Mouse (Mus musculus): ENCODE data around the gene Fam168a. TPM values are rescaled to one million over a fixed set of nuclear protein-coding genes. Genes with fewer than 3 reads are reported as not detected.

The Fam168a gene
- polyA plus RNA-seq, 1 experiment from 2014 or later: 45.2 TPM

- no peak overlapping the region for H3K4me3 ChIP-seq (ENCODE audit: low read depth, low read length)
- WGBS: 85% methylated on average over 6 of the region's 6 CpGs
- H3K27ac ChIP-seq (ENCODE audit: low read depth, low read length): no peak overlapping the region
- H3K9ac ChIP-seq (ENCODE audit: low read length): no peak overlapping the region
- no peak for DNase-seq (ENCODE audit: low spot score)
- H3K4me2 ChIP-seq (ENCODE audit: low read depth): no peak overlapping the region
- H3K27me3 ChIP-seq (ENCODE audit: control insufficient read depth, insufficient read depth, low read length): no peaks in the 10 kb centered on the region
- no peak for ATAC-seq (ENCODE audit: insufficient read depth, low FRiP score, low TSS enrichment)
- H3K36me3 ChIP-seq (ENCODE audit: control insufficient read depth, insufficient read depth, low read length): peaks cover 5% of the 10 kb centered on the region; the same call in 1 of the 2 replicates
- H3K9me3 ChIP-seq (ENCODE audit: control insufficient read depth, low read length): no peaks in the 10 kb centered on the region
- no peaks in the 10 kb centered on the region for H3K4me1 ChIP-seq (ENCODE audit: control insufficient read depth, insufficient read depth, low read length)
These were observed 129.3 kb downstream of the Fam168a start for GRCm38 (mm10) chr7:100835711-100836110.

- Histone ChIP-seq H3K4me3 (ENCODE audit: low read depth, low read length) (no peak overlapping the region), H3K4me2 (ENCODE audit: low read depth) (no peak overlapping the region), H3K9ac (ENCODE audit: low read length) (no peak overlapping the region), H3K4me1 (ENCODE audit: control insufficient read depth, insufficient read depth, low read length) (no peaks in the 10 kb centered on the region), H3K27me3 (ENCODE audit: control insufficient read depth, insufficient read depth, low read length) (no peaks in the 10 kb centered on the region), H3K9me3 (ENCODE audit: control insufficient read depth, low read length) (no peaks in the 10 kb centered on the region), H3K27ac (ENCODE audit: low read depth, low read length) (no peak overlapping the region), H3K36me3 (ENCODE audit: control insufficient read depth, insufficient read depth, low read length) (peaks cover 6% of the 10 kb centered on the region)
- WGBS: 88% methylated on average over 10 of the region's 10 CpGs
- DNase-seq (ENCODE audit: low spot score) (no peak), ATAC-seq (ENCODE audit: insufficient read depth, low FRiP score, low TSS enrichment) (no peak)
These were observed 130.2 kb downstream of the Fam168a start for GRCm38 (mm10) chr7:100836657-100837056.

- 43% methylated on average over 1 of the region's 1 CpGs for WGBS
- no peak overlapping the region for H3K27ac ChIP-seq (ENCODE audit: low read depth, low read length)
- no peak overlapping the region for H3K9ac ChIP-seq (ENCODE audit: low read length)
- ATAC-seq (ENCODE audit: insufficient read depth, low FRiP score, low TSS enrichment) (no peak), DNase-seq (ENCODE audit: low spot score) (no peak)
- H3K4me2 ChIP-seq (ENCODE audit: low read depth): no peak overlapping the region
- no peaks in the 10 kb centered on the region for H3K4me1 ChIP-seq (ENCODE audit: control insufficient read depth, insufficient read depth, low read length)
- H3K36me3 ChIP-seq (ENCODE audit: control insufficient read depth, insufficient read depth, low read length): peaks cover 8% of the 10 kb centered on the region
- no peaks in the 10 kb centered on the region for H3K27me3 ChIP-seq (ENCODE audit: control insufficient read depth, insufficient read depth, low read length)
- H3K9me3 ChIP-seq (ENCODE audit: control insufficient read depth, low read length): no peaks in the 10 kb centered on the region
- H3K4me3 ChIP-seq (ENCODE audit: low read depth, low read length): no peak overlapping the region
These were observed 131.3 kb downstream of the Fam168a start for GRCm38 (mm10) chr7:100837701-100838100.

- no peak overlapping the region for H3K4me2 ChIP-seq (ENCODE audit: low read depth)
- ATAC-seq (ENCODE audit: insufficient read depth, low FRiP score, low TSS enrichment): no peak
- H3K4me3 ChIP-seq (ENCODE audit: low read depth, low read length): no peak overlapping the region
- no peak overlapping the region for H3K27ac ChIP-seq (ENCODE audit: low read depth, low read length)
- no peaks in the 10 kb centered on the region for H3K9me3 ChIP-seq (ENCODE audit: control insufficient read depth, low read length)
- no peak overlapping the region for H3K9ac ChIP-seq (ENCODE audit: low read length)
- no peak for DNase-seq (ENCODE audit: low spot score)
- peaks cover 5% of the 10 kb centered on the region for H3K36me3 ChIP-seq (ENCODE audit: control insufficient read depth, insufficient read depth, low read length)
- no peaks in the 10 kb centered on the region for H3K4me1 ChIP-seq (ENCODE audit: control insufficient read depth, insufficient read depth, low read length)
- 94% methylated on average over 6 of the region's 6 CpGs for WGBS
- H3K27me3 ChIP-seq (ENCODE audit: control insufficient read depth, insufficient read depth, low read length): no peaks in the 10 kb centered on the region
These were observed 133.4 kb downstream of the Fam168a start for GRCm38 (mm10) chr7:100839632-100840402.

GRCm38 (mm10) chr7:100840906-100841305, 134.5 kb downstream of the Fam168a start:
- Histone ChIP-seq H3K4me3 (ENCODE audit: low read depth, low read length) (no peak overlapping the region), H3K9me3 (ENCODE audit: control insufficient read depth, low read length) (no peaks in the 10 kb centered on the region), H3K27me3 (ENCODE audit: control insufficient read depth, insufficient read depth, low read length) (no peaks in the 10 kb centered on the region), H3K4me2 (ENCODE audit: low read depth) (no peak overlapping the region), H3K36me3 (ENCODE audit: control insufficient read depth, insufficient read depth, low read length) (peaks cover 5% of the 10 kb centered on the region), H3K27ac (ENCODE audit: low read depth, low read length) (no peak overlapping the region), H3K4me1 (ENCODE audit: control insufficient read depth, insufficient read depth, low read length) (no peaks in the 10 kb centered on the region), H3K9ac (ENCODE audit: low read length) (no peak overlapping the region)
- no peak for ATAC-seq (ENCODE audit: insufficient read depth, low FRiP score, low TSS enrichment)
- DNase-seq (ENCODE audit: low spot score): peak; percentile 5
- WGBS: 98% methylated on average over 1 of the region's 1 CpGs

- H3K36me3 ChIP-seq (ENCODE audit: control insufficient read depth, insufficient read depth, low read length): peaks cover 3% of the 10 kb centered on the region
- 91% methylated on average over 6 of the region's 6 CpGs for WGBS
- DNase-seq (ENCODE audit: low spot score): no peak
- ATAC-seq (ENCODE audit: insufficient read depth, low FRiP score, low TSS enrichment): no peak
- no peak overlapping the region for H3K4me3 ChIP-seq (ENCODE audit: low read depth, low read length)
- no peaks in the 10 kb centered on the region for H3K9me3 ChIP-seq (ENCODE audit: control insufficient read depth, low read length)
- no peaks in the 10 kb centered on the region for H3K27me3 ChIP-seq (ENCODE audit: control insufficient read depth, insufficient read depth, low read length)
- H3K27ac ChIP-seq (ENCODE audit: low read depth, low read length): no peak overlapping the region
- no peak overlapping the region for H3K9ac ChIP-seq (ENCODE audit: low read length)
- no peak overlapping the region for H3K4me2 ChIP-seq (ENCODE audit: low read depth)
- H3K4me1 ChIP-seq (ENCODE audit: control insufficient read depth, insufficient read depth, low read length): no peaks in the 10 kb centered on the region
These were observed 135.2 kb downstream of the Fam168a start for GRCm38 (mm10) chr7:100841608-100842007.

- Histone ChIP-seq H3K4me1 (ENCODE audit: control insufficient read depth, insufficient read depth, low read length) (no peaks in the 10 kb centered on the region), H3K27ac (ENCODE audit: low read depth, low read length) (no peak overlapping the region), H3K27me3 (ENCODE audit: control insufficient read depth, insufficient read depth, low read length) (no peaks in the 10 kb centered on the region), H3K4me3 (ENCODE audit: low read depth, low read length) (no peak overlapping the region), H3K36me3 (ENCODE audit: control insufficient read depth, insufficient read depth, low read length) (peaks cover 3% of the 10 kb centered on the region), H3K9ac (ENCODE audit: low read length) (no peak overlapping the region), H3K9me3 (ENCODE audit: control insufficient read depth, low read length) (no peaks in the 10 kb centered on the region), H3K4me2 (ENCODE audit: low read depth) (no peak overlapping the region)
- peak; percentile 6 for DNase-seq (ENCODE audit: low spot score)
- no peak for ATAC-seq (ENCODE audit: insufficient read depth, low FRiP score, low TSS enrichment)
- WGBS: 92% methylated on average over 5 of the region's 5 CpGs
These were observed 135.7 kb downstream of the Fam168a start for GRCm38 (mm10) chr7:100842175-100842574.

- no peak for ATAC-seq (ENCODE audit: insufficient read depth, low FRiP score, low TSS enrichment)
- Histone ChIP-seq H3K9me3 (ENCODE audit: control insufficient read depth, low read length) (no peaks in the 10 kb centered on the region), H3K27ac (ENCODE audit: low read depth, low read length) (no peak overlapping the region), H3K4me2 (ENCODE audit: low read depth) (no peak overlapping the region), H3K27me3 (ENCODE audit: control insufficient read depth, insufficient read depth, low read length) (no peaks in the 10 kb centered on the region), H3K4me3 (ENCODE audit: low read depth, low read length) (no peak overlapping the region), H3K4me1 (ENCODE audit: control insufficient read depth, insufficient read depth, low read length) (no peaks in the 10 kb centered on the region), H3K36me3 (ENCODE audit: control insufficient read depth, insufficient read depth, low read length) (peaks cover 3% of the 10 kb centered on the region), H3K9ac (ENCODE audit: low read length) (no peak overlapping the region)
- 87% methylated on average over 2 of the region's 2 CpGs for WGBS
- no peak for DNase-seq (ENCODE audit: low spot score)
These were observed 137.4 kb downstream of the Fam168a start for GRCm38 (mm10) chr7:100843866-100844265.

GRCm38 (mm10) chr7:100844385-100845025, 138.1 kb downstream of the Fam168a start:
- ATAC-seq (ENCODE audit: insufficient read depth, low FRiP score, low TSS enrichment): no peak
- Histone ChIP-seq H3K27ac (ENCODE audit: low read depth, low read length) (no peak overlapping the region), H3K4me1 (ENCODE audit: control insufficient read depth, insufficient read depth, low read length) (no peaks in the 10 kb centered on the region), H3K4me2 (ENCODE audit: low read depth) (no peak overlapping the region), H3K36me3 (ENCODE audit: control insufficient read depth, insufficient read depth, low read length) (peaks cover 3% of the 10 kb centered on the region), H3K4me3 (ENCODE audit: low read depth, low read length) (no peak overlapping the region), H3K9ac (ENCODE audit: low read length) (no peak overlapping the region), H3K9me3 (ENCODE audit: control insufficient read depth, low read length) (no peaks in the 10 kb centered on the region), H3K27me3 (ENCODE audit: control insufficient read depth, insufficient read depth, low read length) (no peaks in the 10 kb centered on the region)
- WGBS: 89% methylated on average over 2 of the region's 2 CpGs
- peak; percentile 8 for DNase-seq (ENCODE audit: low spot score)

Data from neural tube, embryonic 11.5 days (tissue).